Mouse (Mus musculus): ENCODE results near the gene Cdc42ep3.

DNA sequence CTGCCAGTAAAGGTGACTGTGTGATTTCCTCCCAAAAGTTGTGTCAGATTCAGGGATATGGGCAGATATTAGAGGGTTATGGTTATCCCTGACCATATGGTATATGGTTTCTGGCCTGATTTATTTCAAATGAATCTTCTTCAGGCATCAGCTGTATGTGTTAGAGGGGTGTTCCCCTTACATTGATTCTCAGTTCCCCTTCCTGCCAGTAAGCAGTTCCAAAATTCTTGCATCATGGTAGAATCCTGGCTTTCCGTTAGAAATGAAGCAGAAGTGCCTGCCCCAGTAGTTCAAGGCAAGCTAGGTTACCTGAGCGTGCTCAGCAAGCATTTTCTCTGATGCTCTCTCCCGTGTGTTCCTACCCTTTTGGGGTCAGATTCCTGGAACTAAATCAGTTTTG lies 51.7 kb downstream of the Cdc42ep3 start:
- TF ChIP-seq MAFK (IDR thresholded peaks at IDR 0.05; ENCODE audit: insufficient read depth, low read depth, low read length), result no peak
- no peak for TF ChIP-seq ZC3H11A (IDR thresholded peaks at IDR 0.05; ENCODE audit: borderline replicate concordance, low read depth, low read length)
- no peak for TF ChIP-seq CHD2 (IDR thresholded peaks at IDR 0.05; ENCODE audit: low read depth, low read length)
- no peak for TF ChIP-seq HCFC1 (IDR thresholded peaks at IDR 0.05; ENCODE audit: borderline replicate concordance, insufficient read depth, low read length)
- TF ChIP-seq ZNF384 (IDR thresholded peaks at IDR 0.05; ENCODE audit: low read depth, low read length), result no peak
